Mouse (Mus musculus) CD4-positive, CD25-positive, alpha-beta regulatory T cell, adult 2 months (primary cell): ENCODE measurements at regions not wholly inside any gene's neighbourhood (a gene's known extent, or its start where the extent isn't known, plus 50 kb on each side); places are given as distances from the start of the nearest gene placed in this dataset.

Experiments
- DNase-seq: peaks from one replicate; pipeline ENCODE4 v3.0.0-alpha.2; 2012; ENCODE audit warnings: low read depth, low spot score

DNA sequence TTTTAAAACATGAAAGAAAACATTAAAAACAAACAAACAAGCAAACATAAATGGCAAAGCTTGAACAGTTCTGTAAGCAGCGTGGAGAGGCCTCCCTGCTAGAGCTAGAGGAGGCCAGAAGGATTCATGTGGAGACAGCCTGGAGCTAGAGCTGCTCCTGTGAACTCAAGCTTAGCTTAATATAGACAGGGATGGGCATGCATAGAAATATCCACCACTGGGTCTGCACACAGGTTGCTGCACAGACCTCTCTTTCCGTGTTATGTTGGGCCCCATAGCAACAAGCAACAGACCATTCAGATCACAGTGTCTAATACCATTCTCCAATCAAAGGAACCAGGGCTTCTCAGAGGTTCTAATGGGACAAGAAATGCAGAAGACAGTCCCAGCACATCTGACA, 122.9 kb upstream of the Magi3 start:
- DNase-seq, result no peak

DNA sequence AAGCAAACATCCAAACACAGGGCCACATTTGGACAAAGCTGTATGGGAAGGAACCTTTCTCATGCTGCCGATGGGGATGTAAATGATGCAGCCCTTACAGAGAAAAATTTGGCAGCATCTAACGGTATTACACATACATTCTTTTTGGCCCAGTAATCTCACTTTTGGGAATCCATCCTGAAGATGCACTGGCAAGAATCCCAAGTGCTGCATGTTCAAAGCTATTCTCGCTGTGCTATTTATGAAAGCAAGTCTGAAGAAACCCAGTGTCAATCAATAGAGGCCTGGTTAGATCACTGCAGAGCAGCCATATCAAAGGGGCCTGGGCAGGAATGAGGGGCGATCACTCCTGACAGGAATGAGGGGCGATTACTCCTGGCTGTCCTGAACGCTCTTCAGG, 122.0 kb upstream of the Magi3 start:
- DNase-seq, result no peak

DNA sequence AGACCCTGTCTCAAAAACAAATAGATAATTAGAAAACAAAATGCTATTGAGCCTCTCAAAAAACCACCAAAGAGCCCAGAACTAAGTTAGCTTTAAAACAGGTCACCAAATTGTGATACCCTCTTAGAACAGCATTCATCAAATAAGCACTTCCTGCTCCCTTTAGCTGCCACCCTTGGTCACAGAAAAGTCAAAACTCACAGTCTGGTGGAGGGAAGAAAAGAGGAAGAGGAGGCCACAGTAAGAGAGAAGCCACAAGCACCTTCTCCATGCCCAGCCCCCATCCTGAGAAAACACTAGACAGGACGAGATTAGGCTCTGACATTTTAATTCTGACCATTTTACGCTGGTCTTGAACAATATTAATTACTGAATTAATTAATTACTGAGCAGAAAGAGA, 120.2 kb upstream of the Magi3 start:
- DNase-seq, result no peak

DNA sequence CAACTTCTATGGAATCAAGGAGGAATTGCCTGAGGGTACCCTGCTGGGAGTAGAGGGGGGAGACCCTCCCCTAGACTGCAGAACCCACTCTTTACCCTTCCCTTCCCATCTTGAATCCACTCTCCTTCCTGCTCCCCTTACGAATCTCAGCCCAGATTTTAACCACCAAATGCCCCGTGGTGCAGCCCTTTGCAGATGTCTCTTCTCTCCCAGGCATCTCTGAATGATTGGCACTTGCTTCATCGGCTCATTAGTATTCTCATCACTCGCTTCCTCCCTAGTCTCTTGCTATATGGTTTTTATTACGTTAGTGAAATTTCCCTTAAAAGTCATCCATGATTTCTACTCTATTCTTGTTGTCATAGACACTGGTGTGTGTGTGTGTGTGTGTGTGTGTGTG, 116.7 kb upstream of the Magi3 start:
- DNase-seq, result no peak

GRCm38 (mm10) chr3:104336308-104336707, 116.1 kb upstream of the Magi3 start:
- DNase-seq, result no peak

- no peak for DNase-seq
These were observed 114.6 kb upstream of the Magi3 start for GRCm38 (mm10) chr3:104334760-104335159.

- no peak for DNase-seq
These were observed 113.2 kb upstream of the Magi3 start for GRCm38 (mm10) chr3:104333345-104333744.

DNA sequence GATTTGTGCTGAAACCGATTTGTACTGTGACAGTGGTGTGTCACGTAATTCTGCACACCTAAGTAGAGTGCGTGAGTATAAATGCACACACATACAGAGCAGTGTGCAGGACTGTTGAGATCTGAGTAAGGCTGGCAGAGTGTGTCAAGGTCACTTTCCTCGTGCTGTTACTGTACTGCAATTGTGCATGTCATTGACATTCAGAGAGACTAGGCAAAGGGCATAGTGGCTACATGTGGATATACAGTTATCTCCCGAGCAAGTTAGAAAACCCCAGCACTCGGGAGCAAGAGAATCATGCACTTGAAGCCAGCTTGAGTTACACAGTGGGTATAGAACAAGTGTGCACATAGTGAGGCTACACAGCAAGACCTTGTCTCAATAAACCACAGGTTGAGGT, 110.5 kb upstream of the Magi3 start:
- no peak for DNase-seq

DNA sequence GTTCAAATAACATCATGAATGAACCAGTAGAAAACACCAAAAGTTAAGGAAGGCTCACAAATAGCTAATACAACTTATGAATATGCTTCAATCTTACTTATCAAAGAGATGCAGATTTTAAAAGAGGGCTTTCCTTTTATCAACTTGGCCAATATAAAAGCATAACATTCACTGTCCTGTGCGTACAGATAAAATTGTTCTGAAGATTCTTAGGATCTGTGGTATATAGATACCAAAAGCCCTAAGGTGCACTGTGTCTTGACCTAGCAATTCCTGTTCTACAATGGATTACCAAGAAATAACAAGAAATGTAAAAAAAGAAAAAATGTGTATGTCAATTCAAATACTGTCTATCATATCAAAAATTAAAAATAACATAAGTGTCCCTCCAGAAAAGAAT, 107.7 kb upstream of the Magi3 start:
- DNase-seq, result no peak

- peak; percentile 4 for DNase-seq
These were observed 107.0 kb upstream of the Magi3 start for GRCm38 (mm10) chr3:104327034-104327729.

DNA sequence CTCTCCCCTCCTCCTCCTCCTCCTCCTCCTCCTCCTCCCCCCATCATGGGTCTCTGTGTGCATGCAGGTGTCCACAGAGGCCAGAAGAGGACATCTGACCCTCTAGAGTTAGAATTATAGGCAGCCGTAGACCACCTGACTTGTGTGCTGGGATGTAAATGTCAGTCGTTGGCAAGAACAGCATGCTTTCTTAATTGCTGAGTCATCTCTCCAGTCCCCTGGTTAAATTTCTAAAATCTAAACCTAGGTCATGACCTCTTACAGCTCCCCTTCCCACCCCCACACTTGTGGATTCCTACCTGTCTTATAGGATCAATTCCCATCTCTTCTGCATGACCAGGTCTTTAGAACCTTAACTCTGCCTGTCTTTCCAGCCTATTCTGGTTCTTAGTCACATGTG, 102.4 kb upstream of the Magi3 start:
- no peak for DNase-seq

DNA sequence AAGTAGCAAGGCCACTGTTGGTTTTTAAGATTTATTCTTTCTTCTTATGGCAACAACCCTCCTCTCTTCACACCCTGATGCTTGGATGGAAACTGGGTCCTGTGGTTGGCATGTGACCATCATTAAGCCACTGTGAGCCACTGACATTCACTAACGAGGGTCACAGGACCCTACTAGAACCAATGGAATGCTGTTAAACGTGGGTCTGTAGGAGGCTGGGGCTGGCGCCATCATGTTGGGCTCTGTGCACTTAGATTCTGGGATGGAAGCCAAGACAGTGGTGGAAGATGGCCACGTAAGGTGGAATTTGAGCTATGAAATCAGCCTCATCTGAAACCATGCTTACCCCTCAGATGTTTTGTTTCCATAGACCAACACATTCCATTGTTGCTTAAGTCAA, 100.2 kb upstream of the Magi3 start:
- no peak for DNase-seq

DNA sequence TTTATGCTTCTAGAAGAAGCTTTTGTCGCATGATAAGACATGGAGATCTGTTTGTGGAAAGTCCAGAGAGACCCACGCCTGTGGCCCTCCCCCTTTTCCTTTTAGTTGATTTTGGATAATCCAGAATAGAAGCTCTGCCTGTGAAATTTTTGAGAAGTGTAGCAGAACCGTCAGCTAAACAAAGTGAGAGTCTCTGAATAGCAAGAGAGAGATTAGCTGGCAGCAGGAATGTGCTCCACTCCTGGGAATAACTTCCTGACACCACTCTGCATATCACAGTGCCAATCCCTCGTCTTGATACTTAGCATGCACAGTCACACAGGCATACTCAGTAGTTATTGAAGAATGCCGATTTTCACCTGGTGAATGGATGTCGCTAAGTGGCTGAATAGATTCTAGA, 99.2 kb upstream of the Magi3 start:
- no peak for DNase-seq

DNA sequence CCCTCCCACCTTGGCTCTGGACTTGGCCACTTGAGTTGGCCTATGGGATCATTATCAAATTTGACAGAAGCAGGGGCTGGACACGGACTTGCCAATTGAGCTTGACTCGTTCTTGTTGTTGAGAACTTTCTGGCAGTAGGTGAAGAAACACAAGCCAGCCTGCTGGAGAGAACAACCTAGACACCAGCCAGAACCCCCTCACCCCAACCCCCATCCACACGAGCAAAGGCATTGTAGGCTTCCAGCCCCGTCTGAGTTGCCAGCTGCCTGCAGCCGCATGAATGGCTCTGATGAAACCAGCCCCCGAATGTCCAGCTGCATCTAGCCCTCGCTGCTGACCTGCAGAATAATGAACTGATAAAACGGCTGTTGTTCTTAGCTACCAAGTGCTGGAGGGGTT, 98.7 kb upstream of the Magi3 start:
- DNase-seq, result no peak

DNA sequence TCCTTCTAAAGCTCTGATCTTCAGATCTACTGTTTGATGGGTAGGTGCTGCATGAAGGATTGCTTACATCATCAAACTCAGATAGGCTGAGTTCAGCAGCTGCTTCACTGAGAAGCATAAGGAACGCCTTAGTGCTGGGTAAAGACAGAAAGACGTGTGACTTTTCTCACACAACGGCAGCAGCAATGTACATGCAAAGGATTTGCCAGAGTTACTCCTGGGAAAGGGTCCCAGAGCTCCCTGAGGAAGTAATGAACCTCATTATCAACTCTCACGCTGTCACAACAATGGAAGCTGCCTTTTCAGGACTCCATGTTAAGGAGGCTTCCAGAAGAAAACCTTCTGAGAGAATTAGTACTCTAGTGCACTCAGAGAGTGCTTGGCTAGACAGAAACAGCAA, 97.4 kb upstream of the Magi3 start:
- DNase-seq, result no peak

- no peak for DNase-seq
These were observed 92.9 kb upstream of the Magi3 start for GRCm38 (mm10) chr3:104313063-104313462.

- no peak for DNase-seq
These were observed 86.8 kb upstream of the Magi3 start for GRCm38 (mm10) chr3:104306961-104307360.

DNA sequence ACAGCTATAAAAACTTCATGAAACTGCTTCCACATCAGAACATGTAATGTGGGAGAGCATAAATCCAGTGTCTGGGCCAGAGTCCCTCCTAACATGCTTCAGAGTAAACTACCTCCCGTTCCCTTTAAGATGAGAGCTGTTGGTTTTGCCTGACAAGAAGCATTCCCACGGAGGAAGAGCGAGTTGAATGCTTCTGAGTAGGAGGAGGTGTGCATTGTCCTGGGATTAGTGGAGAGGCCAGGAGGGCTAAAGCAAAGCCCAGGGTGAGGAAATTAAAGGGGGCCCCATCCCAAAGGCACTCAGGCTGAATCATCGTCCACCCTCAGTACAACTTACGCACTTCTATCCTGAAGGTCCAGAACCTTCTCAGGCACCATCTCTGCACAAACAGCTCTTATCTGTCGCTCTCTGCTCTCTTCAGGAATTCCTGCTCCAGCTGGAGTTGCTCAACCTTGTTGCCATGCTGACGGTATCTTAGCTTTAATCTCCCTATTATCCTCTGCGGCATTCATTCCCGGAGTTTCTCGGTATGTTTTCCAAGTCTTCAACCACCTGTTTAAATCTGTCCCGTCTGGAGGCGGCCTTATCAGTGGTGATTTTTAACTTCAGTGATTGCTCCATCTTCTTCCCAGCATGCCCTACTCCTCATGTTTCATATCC, 85.9 kb upstream of the Magi3 start:
- DNase-seq, result no peak

DNA sequence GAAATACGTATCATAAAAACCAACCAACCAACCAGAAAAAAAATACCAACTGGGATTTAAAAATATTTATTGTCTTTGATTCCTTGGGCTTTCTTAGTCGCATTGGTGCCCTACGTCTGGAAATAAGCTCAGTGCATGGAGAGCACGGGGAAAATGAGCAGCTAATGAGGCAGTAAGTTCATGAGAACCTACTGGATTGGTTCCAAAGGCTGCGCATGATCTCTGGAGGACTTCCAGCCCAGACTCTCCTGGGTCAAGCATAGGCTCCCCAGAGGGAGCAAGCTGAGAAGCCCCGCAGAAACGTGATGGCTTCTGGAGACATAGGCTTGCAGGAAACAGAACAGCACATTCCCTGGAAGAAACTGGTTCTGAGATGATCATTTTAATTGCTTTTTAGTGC, 83.4 kb upstream of the Magi3 start:
- no peak for DNase-seq

GRCm38 (mm10) chr3:104300201-104300600, 80.0 kb upstream of the Magi3 start:
- DNase-seq, result no peak

DNA sequence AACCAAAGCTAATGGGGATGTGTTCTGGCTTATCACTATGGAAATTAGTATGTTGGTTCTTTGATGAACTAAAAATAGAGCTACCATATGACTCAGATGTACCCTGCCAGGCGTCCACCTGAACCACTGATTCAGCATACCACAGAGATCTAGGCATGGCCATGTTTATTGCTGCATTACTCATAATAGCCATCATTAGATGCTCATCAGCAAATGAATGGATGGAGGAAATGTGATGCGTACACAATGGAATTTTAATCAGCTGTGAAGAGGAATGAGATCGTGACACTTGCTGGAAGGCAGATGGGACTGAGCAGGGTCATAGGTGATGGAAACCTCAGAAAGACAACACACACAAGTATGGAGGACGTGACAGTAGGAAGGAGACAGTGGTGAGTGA, 78.7 kb upstream of the Magi3 start:
- peak; percentile 41 for DNase-seq

DNA sequence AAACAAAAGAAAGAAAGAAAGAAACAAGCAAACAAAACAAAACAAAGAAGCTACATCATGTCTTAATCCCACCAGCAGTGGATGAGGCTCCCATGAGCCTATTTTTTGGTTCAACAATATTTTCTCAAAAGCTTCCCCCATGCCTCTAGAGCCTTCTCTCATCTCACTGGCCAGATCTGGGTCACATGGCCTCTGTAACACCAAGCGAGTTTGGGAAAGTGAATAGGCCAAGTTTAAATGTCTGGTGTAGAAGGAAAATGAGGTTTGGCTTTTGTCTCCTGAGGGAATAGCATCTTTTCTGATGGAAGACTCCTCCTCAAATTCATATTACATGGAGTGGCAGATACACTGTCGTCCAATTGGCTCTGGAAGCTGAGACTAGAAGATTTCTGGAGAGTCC, 78.2 kb upstream of the Magi3 start:
- DNase-seq, result no peak

GRCm38 (mm10) chr3:104297112-104297511, 76.9 kb upstream of the Magi3 start:
- peak; percentile 59 for DNase-seq

- DNase-seq, result no peak
These were observed 75.7 kb upstream of the Magi3 start for GRCm38 (mm10) chr3:104295856-104296255.
